Mouse (Mus musculus): ENCODE results near the gene Psmb9. TPM values are rescaled to one million over a fixed set of nuclear protein-coding genes. Genes with fewer than 3 reads are reported as not detected.

The Psmb9 gene
- polyA plus RNA-seq, 1 experiment from 2014 or later, result 36.8 TPM

GRCm38 (mm10) chr17:34217216-34217928 lies 29.8 kb upstream of the Psmb9 start:
- H3K9ac ChIP-seq (ENCODE audit: low read depth, low read length), result no peak overlapping the region
- no peak overlapping the region for H3K4me2 ChIP-seq (replicated peaks; ENCODE audit: low read depth)
- H3K36me3 ChIP-seq (ENCODE audit: control insufficient read depth, insufficient read depth), result no peaks in the 10 kb centered on the region
- ATAC-seq, result no peak
- no peak for TF ChIP-seq CTCF (IDR thresholded peaks at IDR 0.05; ENCODE audit: low read depth)
- no peak overlapping the region for H3K4me3 ChIP-seq (ENCODE audit: low read depth, low read length)
- H3K27me3 ChIP-seq (replicated peaks; ENCODE audit: control insufficient read depth, insufficient read depth, low read length), result 0 out of 2 replicates have a peak, but pooled peaks cover 3% of the 10 kb centered on the region
- H3K27ac ChIP-seq (ENCODE audit: low read depth, low read length), result no peak overlapping the region
- no peaks in the 10 kb centered on the region for H3K4me1 ChIP-seq (replicated peaks; ENCODE audit: control insufficient read depth, insufficient read depth, low read length)
- 79% methylated on average over 8 of the region's 8 CpGs for WGBS
- H3K9me3 ChIP-seq (ENCODE audit: control insufficient read depth), result no peaks in the 10 kb centered on the region

- H3K9ac ChIP-seq (ENCODE audit: low read depth, low read length), result no peak overlapping the region
- no peak for ATAC-seq
- no peaks in the 10 kb centered on the region for H3K9me3 ChIP-seq (ENCODE audit: control insufficient read depth)
- TF ChIP-seq CTCF (IDR thresholded peaks at IDR 0.05; ENCODE audit: low read depth), result no peak
- H3K4me3 ChIP-seq (ENCODE audit: low read depth, low read length), result no peak overlapping the region
- H3K27ac ChIP-seq (ENCODE audit: low read depth, low read length), result no peak overlapping the region
- H3K4me1 ChIP-seq (replicated peaks; ENCODE audit: control insufficient read depth, insufficient read depth, low read length), result no peaks in the 10 kb centered on the region
- H3K27me3 ChIP-seq (replicated peaks; ENCODE audit: control insufficient read depth, insufficient read depth, low read length), result 0 out of 2 replicates have a peak, but pooled peaks cover 8% of the 10 kb centered on the region
- H3K4me2 ChIP-seq (replicated peaks; ENCODE audit: low read depth), result no peak overlapping the region
- WGBS, result 88% methylated on average over 12 of the region's 12 CpGs
- H3K36me3 ChIP-seq (ENCODE audit: control insufficient read depth, insufficient read depth), result no peaks in the 10 kb centered on the region
Measured at GRCm38 (mm10) chr17:34215176-34215575, 27.6 kb upstream of the Psmb9 start.

- H3K9me3 ChIP-seq (ENCODE audit: control insufficient read depth), result no peaks in the 10 kb centered on the region
- no peak overlapping the region for H3K9ac ChIP-seq (ENCODE audit: low read depth, low read length)
- H3K36me3 ChIP-seq (ENCODE audit: control insufficient read depth, insufficient read depth), result no peaks in the 10 kb centered on the region
- no peak overlapping the region for H3K27ac ChIP-seq (ENCODE audit: low read depth, low read length)
- ATAC-seq, result no peak
- H3K4me1 ChIP-seq (replicated peaks; ENCODE audit: control insufficient read depth, insufficient read depth, low read length), result no peaks in the 10 kb centered on the region
- no peak for TF ChIP-seq CTCF (IDR thresholded peaks at IDR 0.05; ENCODE audit: low read depth)
- 0 out of 2 replicates have a peak, but pooled peaks cover 8% of the 10 kb centered on the region for H3K27me3 ChIP-seq (replicated peaks; ENCODE audit: control insufficient read depth, insufficient read depth, low read length)
- no peak overlapping the region for H3K4me2 ChIP-seq (replicated peaks; ENCODE audit: low read depth)
- 49% methylated on average over 21 of the region's 21 CpGs for WGBS
- no peak overlapping the region for H3K4me3 ChIP-seq (ENCODE audit: low read depth, low read length)
Measured at GRCm38 (mm10) chr17:34213936-34214335, 26.4 kb upstream of the Psmb9 start.

- ATAC-seq, result no peak
- H3K4me3 ChIP-seq (ENCODE audit: low read depth, low read length), result no peak overlapping the region
- no peak overlapping the region for H3K27ac ChIP-seq (ENCODE audit: low read depth, low read length)
- H3K9me3 ChIP-seq (ENCODE audit: control insufficient read depth), result no peaks in the 10 kb centered on the region
- no peak overlapping the region for H3K9ac ChIP-seq (ENCODE audit: low read depth, low read length)
- no peaks in the 10 kb centered on the region for H3K4me1 ChIP-seq (replicated peaks; ENCODE audit: control insufficient read depth, insufficient read depth, low read length)
- no peaks in the 10 kb centered on the region for H3K36me3 ChIP-seq (ENCODE audit: control insufficient read depth, insufficient read depth)
- TF ChIP-seq CTCF (IDR thresholded peaks at IDR 0.05; ENCODE audit: low read depth), result no peak
- WGBS, result 27% methylated on average over 23 of the region's 23 CpGs
- no peak overlapping the region for H3K4me2 ChIP-seq (replicated peaks; ENCODE audit: low read depth)
- H3K27me3 ChIP-seq (replicated peaks; ENCODE audit: control insufficient read depth, insufficient read depth, low read length), result 0 out of 2 replicates have a peak, but pooled peaks cover 8% of the 10 kb centered on the region
Measured at GRCm38 (mm10) chr17:34211746-34212365, 24.3 kb upstream of the Psmb9 start.

- ATAC-seq, result no peak
- Histone ChIP-seq H3K9ac (ENCODE audit: low read depth, low read length) (no peak overlapping the region), H3K27ac (ENCODE audit: low read depth, low read length) (no peak overlapping the region), H3K4me2 (replicated peaks; ENCODE audit: low read depth) (no peak overlapping the region), H3K4me3 (ENCODE audit: low read depth, low read length) (no peak overlapping the region), H3K36me3 (ENCODE audit: control insufficient read depth, insufficient read depth) (no peaks in the 10 kb centered on the region), H3K4me1 (replicated peaks; ENCODE audit: control insufficient read depth, insufficient read depth, low read length) (no peaks in the 10 kb centered on the region), H3K9me3 (ENCODE audit: control insufficient read depth) (no peaks in the 10 kb centered on the region), H3K27me3 (replicated peaks; ENCODE audit: control insufficient read depth, insufficient read depth, low read length) (0 out of 2 replicates have a peak, but pooled peaks cover 8% of the 10 kb centered on the region)
- WGBS, result 73% methylated on average over 3 of the region's 3 CpGs
- no peak for TF ChIP-seq CTCF (IDR thresholded peaks at IDR 0.05; ENCODE audit: low read depth)
Measured at GRCm38 (mm10) chr17:34210599-34210998, 23.0 kb upstream of the Psmb9 start.

GRCm38 (mm10) chr17:34209680-34210079 lies 22.1 kb upstream of the Psmb9 start:
- Histone ChIP-seq H3K4me1 (replicated peaks; ENCODE audit: control insufficient read depth, insufficient read depth, low read length) (no peaks in the 10 kb centered on the region), H3K4me2 (replicated peaks; ENCODE audit: low read depth) (no peak overlapping the region), H3K9me3 (ENCODE audit: control insufficient read depth) (no peaks in the 10 kb centered on the region), H3K36me3 (ENCODE audit: control insufficient read depth, insufficient read depth) (no peaks in the 10 kb centered on the region), H3K27me3 (replicated peaks; ENCODE audit: control insufficient read depth, insufficient read depth, low read length) (0 out of 2 replicates have a peak, but pooled peaks cover 8% of the 10 kb centered on the region), H3K27ac (ENCODE audit: low read depth, low read length) (no peak overlapping the region), H3K4me3 (ENCODE audit: low read depth, low read length) (no peak overlapping the region), H3K9ac (ENCODE audit: low read depth, low read length) (no peak overlapping the region)
- TF ChIP-seq CTCF (IDR thresholded peaks at IDR 0.05; ENCODE audit: low read depth), result peak; percentile 54
- ATAC-seq, result no peak
- WGBS, result 46% methylated on average over 3 of the region's 3 CpGs

All from intestine, postnatal 0 days (tissue).